Mouse (Mus musculus) myocyte (in vitro differentiated cells): ENCODE results near the gene Camk1.

Experiments used
- CEBPB ChIP-seq: IDR thresholded peaks from 2 replicates; pipeline ENCODE4 v1.6.1; 2011; ENCODE audit warnings: mild to moderate bottlenecking, moderate library complexity; ENCODE audit not compliant: poor library complexity, insufficient read depth, severe bottlenecking
- E2F4 ChIP-seq: IDR thresholded peaks from one replicate; pipeline ENCODE4 v1.6.1; 2011; ENCODE audit warnings: mild to moderate bottlenecking, control low read depth, moderate library complexity; ENCODE audit not compliant: insufficient read depth
- MAX ChIP-seq: IDR thresholded peaks from one replicate; pipeline ENCODE4 v1.6.1; 2011; ENCODE audit warnings: low read depth, mild to moderate bottlenecking, control low read depth
- MYOD1 ChIP-seq, 3 experiments: IDR thresholded peaks; one replicate each; pipeline ENCODE4 v1.6.1; 2011; ENCODE audit warnings: control low read depth in 2 of 3, low read depth in 2 of 3, mild to moderate bottlenecking in 2 of 3, moderate library complexity in 1 of 3; ENCODE audit not compliant: insufficient read length in 2 of 3, control insufficient read depth in 1 of 3
- MYOG ChIP-seq, 3 experiments: IDR thresholded peaks; one replicate each; pipeline ENCODE4 v1.6.1; 2011; ENCODE audit warnings: control low read depth in 2 of 3, low read depth in 2 of 3, mild to moderate bottlenecking in 2 of 3; ENCODE audit not compliant: insufficient read length in 2 of 3, control insufficient read depth in 1 of 3, insufficient read depth in 1 of 3
- POLR2A ChIP-seq: IDR thresholded peaks from one replicate; pipeline ENCODE4 v1.6.1; 2011; ENCODE audit warnings: low read depth, mild to moderate bottlenecking, control low read depth, moderate library complexity; ENCODE audit not compliant: insufficient read length
- POLR2AphosphoS2 ChIP-seq: IDR thresholded peaks from one replicate; pipeline ENCODE4 v1.6.1; 2011; ENCODE audit warnings: low read depth, control low read depth; ENCODE audit not compliant: insufficient read length
- REST ChIP-seq: IDR thresholded peaks from one replicate; pipeline ENCODE4 v1.6.1; 2011; ENCODE audit warnings: mild to moderate bottlenecking, control low read depth, moderate library complexity; ENCODE audit not compliant: insufficient read depth, insufficient read length
- SRF ChIP-seq: IDR thresholded peaks from one replicate; pipeline ENCODE4 v1.6.1; 2011; ENCODE audit warnings: low read depth; ENCODE audit not compliant: control insufficient read depth, insufficient read length
- TCF12 ChIP-seq: IDR thresholded peaks from one replicate; pipeline ENCODE4 v1.6.1; 2011; ENCODE audit warnings: mild to moderate bottlenecking, control low read depth; ENCODE audit not compliant: poor library complexity, insufficient read depth, severe bottlenecking
- TCF3 ChIP-seq: IDR thresholded peaks from one replicate; pipeline ENCODE4 v1.6.1; 2011; ENCODE audit warnings: low read depth, control low read depth; ENCODE audit not compliant: insufficient read length
- USF1 ChIP-seq: IDR thresholded peaks from one replicate; pipeline ENCODE4 v1.6.1; 2011; ENCODE audit warnings: low read depth, mild to moderate bottlenecking, control low read depth, moderate library complexity

- TF ChIP-seq MAX (no peak), MYOD1 (IDR thresholded peaks at IDR 0.05; ENCODE audit: control insufficient read depth in 1 of 3, insufficient read length in 2 of 3, low read depth in 2 of 3) (no peak), USF1 (no peak), POLR2A (no peak), E2F4 (no peak), TCF12 (no peak), TCF3 (no peak), CEBPB (no peak), REST (no peak), MYOG (IDR thresholded peaks at IDR 0.05; ENCODE audit: control insufficient read depth in 1 of 3, insufficient read depth in 1 of 3, insufficient read length in 2 of 3, low read depth in 2 of 3) (no peak), POLR2AphosphoS2 (no peak), SRF (no peak)
Measured at GRCm38 (mm10) chr6:113379246-113379645, 35.5 kb upstream of the Camk1 start.
